Mouse (Mus musculus) intestine, embryonic 14.5 days (tissue): Measurements from ENCODE around the gene Hist3h2ba. TPM values are rescaled to one million over a fixed set of nuclear protein-coding genes. Genes with fewer than 3 reads are reported as not detected.

Source experiments
- ATAC-seq: fragments of 200-750 bp; cut with Nextera tagmentation; replicated peaks from 2 replicates; pipeline ENCODE4 v1.8.0; 2017; ENCODE audit warnings: low read depth, moderate number of reproducible peaks, moderate TSS enrichment, moderate library complexity; ENCODE audit not compliant: low FRiP score, low TSS enrichment
- DNase-seq: peaks from one replicate; pipeline ENCODE4 v3.0.0-alpha.2; 2018; ENCODE audit warnings: low spot score
- H3K27ac ChIP-seq: fragments of 300-500 bp; sonication (generic); 2 replicates; pipeline ENCODE4 v1.5.1; 2014; ENCODE audit warnings: low read depth, mild to moderate bottlenecking, control low read depth
- H3K27me3 ChIP-seq: fragments of 300-500 bp; sonication (generic); replicated peaks from 2 replicates; pipeline ENCODE4 v1.6.1; 2014; ENCODE audit warnings: low read length, control low read depth; ENCODE audit not compliant: control insufficient read depth, insufficient read depth
- H3K36me3 ChIP-seq: fragments of 300-500 bp; sonication (generic); 2 replicates; pipeline ENCODE4 v1.6.1; 2014; ENCODE audit warnings: low read length, control low read depth; ENCODE audit not compliant: control insufficient read depth, insufficient read depth
- H3K4me1 ChIP-seq: fragments of 300-500 bp; sonication (generic); replicated peaks from 2 replicates; pipeline ENCODE4 v1.6.1; 2014; ENCODE audit warnings: low read length, control low read depth, mixed read lengths; ENCODE audit not compliant: control insufficient read depth, insufficient read depth
- H3K4me2 ChIP-seq: fragments of 300-500 bp; sonication (generic); 2 replicates; pipeline ENCODE4 v1.6.1; 2014; ENCODE audit warnings: low read length
- H3K4me3 ChIP-seq: fragments of 300-500 bp; sonication (generic); 2 replicates; pipeline ENCODE4 v1.5.1; 2014; ENCODE audit warnings: low read depth, low read length, control low read depth, mixed read lengths
- H3K9ac ChIP-seq: fragments of 300-500 bp; sonication (generic); 2 replicates; pipeline ENCODE4 v1.6.1; 2014; ENCODE audit warnings: mild to moderate bottlenecking, low read length
- H3K9me3 ChIP-seq: fragments of 300-500 bp; sonication (generic); 2 replicates; pipeline ENCODE4 v1.6.1; 2016; ENCODE audit warnings: low read length, control low read depth; ENCODE audit not compliant: control insufficient read depth
- WGBS: fragments of 180-500 bp; shearing (Covaris S2); extraction: QIAGEN DNeasy Blood & Tissue Kit; methylation state at CpG from one replicate; pipeline ENCODE4 v1.1.7; 2014; 5-methylcytosine and 5-hydroxymethylcytosine counted together
- polyA plus RNA-seq: library from polyadenylated mRNA; unstranded; fragments of >200 nt; fragmentation: Nextera tagmentation; extraction: Ambion mirVana; gene quantifications from 2 replicates; pipeline ENCODE4 v1.2.1, GENCODE M21; 2014

The Hist3h2ba gene
- polyA plus RNA-seq, 1 experiment from 2014 or later = 24.9 TPM

DNA sequence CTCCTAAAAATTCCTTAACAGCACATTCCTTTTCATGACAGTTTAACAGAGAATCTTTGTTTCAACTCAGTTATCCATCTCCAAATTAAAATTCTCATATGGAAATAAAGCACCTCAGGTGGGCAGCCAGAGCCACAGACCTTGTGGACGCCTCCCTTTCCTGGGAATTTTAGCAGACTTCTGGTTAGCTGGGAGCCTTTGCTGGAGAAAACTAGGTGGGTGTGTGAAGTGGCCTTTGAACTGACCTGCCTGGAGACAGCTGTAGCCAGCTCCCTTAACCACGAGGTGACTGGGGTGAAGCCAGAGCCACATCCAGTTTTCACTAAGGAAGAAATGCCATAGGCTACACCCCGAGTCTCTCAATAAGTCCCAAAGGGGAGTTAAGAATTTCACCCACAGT, 19.1 kb upstream of the Hist3h2ba start:
- no peak overlapping the region for H3K9ac ChIP-seq
- 0 out of 2 replicates have a peak, but pooled peaks cover 2% of the 10 kb centered on the region for H3K4me1 ChIP-seq
- H3K9me3 ChIP-seq = no peaks in the 10 kb centered on the region
- ATAC-seq (no peak), DNase-seq (no peak)
- H3K27ac ChIP-seq = no peak overlapping the region
- peaks cover 38% of the 10 kb centered on the region for H3K36me3 ChIP-seq
- no peaks in the 10 kb centered on the region for H3K27me3 ChIP-seq
- 51% methylated on average over 3 of the region's 3 CpGs for WGBS
- no peak overlapping the region for H3K4me3 ChIP-seq
- no peak overlapping the region for H3K4me2 ChIP-seq

DNA sequence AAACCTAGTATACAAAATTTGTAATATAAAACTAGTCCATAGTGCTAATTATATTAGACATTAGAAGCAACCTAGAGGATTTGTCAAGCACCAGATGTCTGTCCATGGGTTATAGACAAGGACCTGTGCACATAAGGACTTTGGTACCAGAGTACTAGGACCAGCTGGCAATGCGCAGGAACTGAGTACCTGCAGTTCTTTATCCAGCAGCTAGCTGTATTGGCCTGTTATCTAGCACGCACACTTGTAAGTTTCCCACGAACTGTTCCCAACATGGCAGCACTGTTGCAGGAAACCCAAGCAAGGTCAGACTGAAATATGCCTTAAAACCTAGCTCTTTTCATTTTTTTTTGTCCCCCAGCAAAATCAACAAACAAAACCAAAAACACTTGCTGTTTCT, 18.5 kb upstream of the Hist3h2ba start:
- Histone ChIP-seq H3K9me3 (no peaks in the 10 kb centered on the region), H3K4me2 (no peak overlapping the region), H3K4me1 (0 out of 2 replicates have a peak, but pooled peaks cover 2% of the 10 kb centered on the region), H3K27ac (no peak overlapping the region), H3K36me3 (peaks cover 42% of the 10 kb centered on the region), H3K9ac (no peak overlapping the region), H3K27me3 (no peaks in the 10 kb centered on the region), H3K4me3 (no peak overlapping the region)
- no peak for ATAC-seq
- DNase-seq = no peak
- whole genome bisulfite sequencing = 93% methylated on average over 3 of the region's 3 CpGs

DNA sequence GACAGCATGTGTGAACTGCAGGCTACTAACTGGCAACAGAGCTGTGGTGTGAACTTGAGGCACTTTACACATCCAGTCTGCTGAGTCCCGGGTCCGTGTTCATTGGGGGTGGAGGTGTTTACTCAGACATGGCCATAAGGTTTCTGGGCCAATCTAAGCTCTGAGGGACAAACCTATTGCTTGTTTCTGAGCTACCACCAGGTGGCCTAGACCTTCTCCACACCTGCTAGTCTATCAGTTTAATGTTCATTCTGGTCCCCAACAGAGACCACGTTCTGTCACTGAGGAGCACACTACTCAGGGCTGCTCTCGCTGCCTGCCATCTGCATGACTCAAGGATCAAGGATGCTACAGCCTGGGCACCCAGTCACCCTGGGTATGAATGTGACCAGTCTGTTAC, 17.1 kb upstream of the Hist3h2ba start:
- DNase-seq (no peak), ATAC-seq (0 out of 2 replicates have a peak, but pooled peaks have one; percentile 28)
- 64% methylated on average over 4 of the region's 4 CpGs for whole genome bisulfite sequencing
- Histone ChIP-seq H3K27ac (no peak overlapping the region), H3K4me3 (no peak overlapping the region), H3K9me3 (no peaks in the 10 kb centered on the region), H3K4me1 (0 out of 2 replicates have a peak, but pooled peaks cover 2% of the 10 kb centered on the region), H3K36me3 (peaks cover 54% of the 10 kb centered on the region), H3K4me2 (no peak overlapping the region), H3K27me3 (no peaks in the 10 kb centered on the region), H3K9ac (no peak overlapping the region)

DNA sequence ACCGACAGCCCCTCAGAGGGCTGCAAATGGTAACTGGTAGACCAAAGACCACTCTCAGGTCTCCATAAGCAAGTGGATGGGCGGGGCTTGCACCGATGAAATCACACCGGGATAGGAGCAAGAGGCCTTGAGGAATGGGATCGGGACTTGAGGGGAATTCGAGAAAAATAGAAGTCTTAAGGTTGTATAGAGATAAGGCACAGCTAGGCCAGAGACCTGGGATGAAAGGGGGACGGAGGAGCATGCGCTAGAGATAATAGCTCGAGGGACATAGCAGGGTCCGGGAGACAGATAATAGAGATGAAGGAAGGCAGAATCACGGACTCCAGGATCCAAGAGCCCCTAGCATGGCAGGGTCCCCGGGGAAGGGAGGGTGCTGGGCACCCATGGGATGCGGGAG, 10.8 kb upstream of the Hist3h2ba start:
- WGBS = under 1% methylated on average over 13 of the region's 13 CpGs
- Histone ChIP-seq H3K4me3 (peak overlapping the region; percentile 95), H3K36me3 (peaks cover 39% of the 10 kb centered on the region), H3K9me3 (no peaks in the 10 kb centered on the region), H3K27me3 (no peaks in the 10 kb centered on the region), H3K4me2 (peak overlapping the region; percentile 88), H3K27ac (0 out of 2 replicates have a peak overlapping the region, but pooled peaks have one; percentile 89), H3K9ac (peak overlapping the region; percentile 96), H3K4me1 (peaks cover 18% of the 10 kb centered on the region)
- DNase-seq = no peak
- ATAC-seq = peak; percentile 2; the same call in 1 of the 2 replicates

DNA sequence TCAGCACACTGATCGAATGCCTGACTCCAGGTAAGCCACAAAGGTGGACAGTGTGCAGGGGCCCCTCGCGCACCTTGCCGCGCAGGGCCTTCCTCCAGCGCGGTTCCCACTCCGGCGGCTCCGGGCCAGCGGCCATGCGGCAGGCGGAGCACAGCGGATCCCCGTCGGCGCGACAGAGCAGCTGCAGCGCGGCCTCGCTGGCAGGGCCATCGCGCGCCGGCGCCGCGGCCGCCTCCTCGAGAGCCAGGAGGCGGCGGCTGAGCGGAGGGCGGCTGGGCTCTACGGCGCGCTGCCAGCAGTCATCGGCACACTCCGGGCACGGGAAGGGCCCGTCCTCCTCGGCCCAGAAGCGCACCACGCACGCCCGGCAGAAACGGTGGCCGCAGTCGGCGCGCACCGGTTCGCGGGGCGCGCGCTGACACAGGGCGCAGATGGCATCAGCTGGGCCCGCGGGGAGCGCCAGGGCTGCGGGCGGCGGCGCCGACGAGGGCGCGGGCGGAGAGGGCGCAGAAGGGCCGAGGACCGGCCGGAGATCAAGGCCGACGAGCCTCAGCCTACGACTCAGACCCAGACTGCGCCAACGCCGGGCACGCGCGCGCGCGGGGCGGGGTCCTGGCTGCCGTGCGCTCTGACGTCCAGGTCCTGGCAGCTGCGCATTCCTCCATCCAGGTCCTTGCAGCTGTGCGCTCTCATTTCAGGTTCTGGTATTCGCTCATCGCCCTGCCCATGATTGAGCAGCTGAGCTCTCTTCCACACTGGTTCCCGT, 10.2 kb upstream of the Hist3h2ba start, which contains the start of gene Rnf187:
Gene Rnf187, minus strand, starts transcription at position 595 of the 766 bp plus-strand sequence.
- H3K4me3 ChIP-seq = peak within 1 kb of the TSS; percentile 95
- under 1% methylated on average over 88 of the region's 95 CpGs for WGBS
- H3K36me3 ChIP-seq = peaks cover 33% of the 10 kb centered on the region
- H3K9ac ChIP-seq = peak within 1 kb of the TSS; percentile 96
- H3K4me1 ChIP-seq = peaks cover 18% of the 10 kb centered on the region
- ATAC-seq = peak; percentile 98
- DNase-seq = peak; percentile 94
- H3K27ac ChIP-seq = peak within 1 kb of the TSS; percentile 89
- H3K9me3 ChIP-seq = no peaks in the 10 kb centered on the region
- H3K4me2 ChIP-seq = peak within 1 kb of the TSS; percentile 88
- no peaks in the 10 kb centered on the region for H3K27me3 ChIP-seq

DNA sequence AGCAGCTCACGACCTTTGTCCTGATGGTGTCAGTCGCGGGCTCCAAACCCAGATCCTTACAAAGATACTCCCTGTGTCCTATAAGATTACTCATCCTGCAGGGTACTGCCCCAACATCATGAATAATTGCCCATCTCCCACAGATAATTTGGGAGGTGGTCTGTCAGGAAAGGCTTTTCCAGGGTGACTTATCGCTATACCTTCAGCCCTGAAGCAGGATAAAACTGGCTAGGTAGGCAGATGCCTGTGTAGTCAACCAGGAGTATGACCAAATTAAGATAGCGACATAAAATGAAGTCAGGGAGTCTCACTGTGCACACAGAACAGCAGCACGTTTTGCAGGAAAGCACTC, 9.7 kb upstream of the Hist3h2ba start:
- Histone ChIP-seq H3K36me3 (peaks cover 27% of the 10 kb centered on the region), H3K9ac (peak overlapping the region; percentile 96), H3K27me3 (no peaks in the 10 kb centered on the region), H3K9me3 (no peaks in the 10 kb centered on the region), H3K4me2 (peak overlapping the region; percentile 88), H3K27ac (peak overlapping the region; percentile 89), H3K4me3 (peak overlapping the region; percentile 95), H3K4me1 (peaks cover 18% of the 10 kb centered on the region)
- ATAC-seq (peak; percentile 3; the same call in 1 of the 2 replicates), DNase-seq (no peak)
- WGBS = 14% methylated on average over 6 of the region's 6 CpGs

DNA sequence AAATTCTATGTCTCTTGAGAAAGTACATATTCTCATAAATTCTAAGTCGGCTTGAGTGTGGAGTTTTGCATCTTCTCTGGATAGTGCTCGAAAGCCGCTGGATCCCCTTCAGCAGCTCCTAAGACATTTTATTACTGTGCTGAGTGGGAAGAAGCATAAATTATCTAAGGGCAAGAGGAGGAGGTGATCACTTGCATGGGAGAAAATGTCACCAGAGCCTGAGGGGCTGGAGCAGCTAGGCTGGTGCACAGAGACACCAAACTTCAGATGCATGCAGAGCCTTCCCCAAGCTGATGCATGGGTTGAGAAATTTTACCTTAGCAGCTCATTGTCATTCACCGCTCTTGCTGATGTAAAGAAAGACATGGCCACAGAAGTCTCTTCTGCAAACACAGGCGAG, 4.6 kb upstream of the Hist3h2ba start:
- ATAC-seq = no peak
- no peak overlapping the region for H3K27ac ChIP-seq
- no peak overlapping the region for H3K9ac ChIP-seq
- no peaks in the 10 kb centered on the region for H3K9me3 ChIP-seq
- no peaks in the 10 kb centered on the region for H3K27me3 ChIP-seq
- H3K4me2 ChIP-seq = no peak overlapping the region
- 67% methylated on average over 5 of the region's 5 CpGs for WGBS
- DNase-seq = no peak
- no peak overlapping the region for H3K4me3 ChIP-seq
- H3K4me1 ChIP-seq = peaks cover 11% of the 10 kb centered on the region
- no peaks in the 10 kb centered on the region for H3K36me3 ChIP-seq

DNA sequence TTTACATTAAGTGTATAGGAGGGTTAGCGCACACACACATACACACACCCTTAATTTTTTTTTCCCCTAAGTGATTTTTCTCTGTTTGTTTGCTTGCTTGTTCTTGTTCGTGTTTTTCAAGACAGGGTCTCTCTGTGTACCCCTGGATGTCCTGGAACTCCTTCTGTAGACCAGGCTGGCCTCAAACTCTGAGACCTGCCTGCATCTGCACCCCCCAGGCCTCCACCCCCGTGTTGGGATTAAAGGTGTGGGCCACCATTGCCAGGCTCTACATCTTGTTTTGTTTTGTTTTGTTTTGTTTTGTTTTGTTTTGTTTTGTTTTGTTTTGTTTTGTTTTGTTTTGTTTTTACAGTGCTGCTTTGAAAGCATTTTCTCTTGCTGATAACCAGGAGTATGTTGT, 1.4 kb upstream of the Hist3h2ba start:
- no peaks in the 10 kb centered on the region for H3K27me3 ChIP-seq
- no peaks in the 10 kb centered on the region for H3K9me3 ChIP-seq
- no peak overlapping the region for H3K4me3 ChIP-seq
- WGBS = 87% methylated on average over 3 of the region's 3 CpGs
- DNase-seq (no peak), ATAC-seq (no peak)
- peak overlapping the region; percentile 80; the same call in 1 of the 2 replicates for H3K4me2 ChIP-seq
- H3K36me3 ChIP-seq = no peaks in the 10 kb centered on the region
- H3K4me1 ChIP-seq = peaks cover 8% of the 10 kb centered on the region; the same call in 1 of the 2 replicates
- H3K9ac ChIP-seq = no peak overlapping the region
- H3K27ac ChIP-seq = no peak overlapping the region
